Mouse (Mus musculus): ENCODE measurements at regions not wholly inside any gene's neighbourhood (a gene's known extent, or its start where the extent isn't known, plus 50 kb on each side); places are given as distances from the start of the nearest gene placed in this dataset.

DNA sequence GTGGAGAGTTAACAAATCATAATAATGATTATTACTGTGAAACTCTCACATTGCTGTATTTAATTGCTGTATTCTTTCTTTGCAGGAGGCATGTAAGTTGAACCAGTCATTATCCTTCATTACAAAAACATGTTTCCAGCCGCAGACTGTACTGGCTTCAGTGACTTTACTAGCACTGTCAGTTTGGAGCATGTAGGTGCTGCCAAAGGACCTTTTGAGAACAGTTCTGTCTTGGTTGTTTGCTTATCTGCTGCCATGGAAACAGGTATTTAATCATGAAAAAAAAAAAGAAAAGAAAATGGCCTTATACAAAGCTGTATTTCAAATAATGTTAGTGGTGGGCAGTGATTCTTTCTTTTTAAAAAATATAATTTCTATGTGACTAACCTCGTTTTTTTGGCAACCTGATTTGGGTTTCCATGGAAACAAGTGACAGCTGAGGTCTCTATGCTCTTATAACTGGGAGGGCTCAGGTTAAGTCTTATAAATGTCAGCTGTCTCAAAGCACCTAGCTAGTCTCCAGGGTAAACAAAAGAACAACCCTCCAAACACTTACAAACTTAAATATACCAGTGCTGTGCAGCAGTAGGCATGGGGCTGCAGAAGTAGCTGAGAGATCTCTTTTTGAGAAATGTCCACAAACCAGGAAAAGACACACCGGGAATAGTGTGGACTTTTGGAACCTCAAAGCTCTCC lies 121.2 kb upstream of the D16Ertd472e start (continued):
- TF ChIP-seq ZC3H11A (IDR thresholded peaks at IDR 0.05; ENCODE audit: low read depth, low read length): no peak

DNA sequence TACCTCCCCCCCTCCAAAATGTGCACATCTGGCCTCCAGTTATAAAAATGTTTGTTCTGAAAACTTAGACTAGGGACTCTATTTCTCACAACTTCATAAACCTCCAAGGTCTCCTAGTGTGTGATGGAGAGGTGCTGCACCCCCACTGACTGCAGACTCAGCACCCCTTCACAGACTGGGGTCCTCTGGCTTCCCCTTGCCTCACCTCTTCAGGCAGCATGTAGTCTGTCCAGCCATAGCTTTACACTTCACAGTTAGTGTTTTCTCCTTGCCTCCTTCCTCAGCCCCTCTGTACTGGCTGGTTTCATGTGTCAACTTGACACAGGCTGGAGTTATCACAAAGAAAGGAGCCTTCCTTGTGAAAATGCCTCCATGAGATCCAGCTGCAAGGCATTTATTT lies 111.7 kb upstream of the D16Ertd472e start:
- no peak for DNase-seq (ENCODE audit: extremely low read depth)
- 0 out of 4 replicates have a peak, but pooled peaks cover 0 to 2% of the 10 kb centered on the region in 2 experiments for H3K4me1 ChIP-seq (ENCODE audit: control insufficient read depth in 1 of 2, insufficient read depth in 2 of 2)
- no peak overlapping the region for H3K9ac ChIP-seq (ENCODE audit: insufficient read depth, low read depth)
- in situ Hi-C loops (cut with MboI; ENCODE audit: low pct_ligation_motif_present, low pct_unique_long_range_greater_than_20kb, low sequenced_read_pairs): no loop called here
- H3K27ac ChIP-seq (ENCODE audit: insufficient read depth, low read depth): no peak overlapping the region
- H3K4me2 ChIP-seq (ENCODE audit: insufficient read depth, low read depth, poor library complexity, severe bottlenecking): no peak overlapping the region
- H3K27me3 ChIP-seq (replicated peaks): peaks cover 2% of the 10 kb centered on the region
- H3K36me3 ChIP-seq (replicated peaks in 1 of 2; ENCODE audit: control insufficient read depth in 1 of 2, insufficient read depth in 1 of 2, low read length in 1 of 2): no peaks in the 10 kb centered on the region
- H3K79me2 ChIP-seq (replicated peaks; ENCODE audit: control insufficient read depth, extremely low read depth, insufficient read depth, poor library complexity, severe bottlenecking): no peaks in the 10 kb centered on the region
- H3K9me3 ChIP-seq (replicated peaks; ENCODE audit: low read length): no peaks in the 10 kb centered on the region
- no peak overlapping the region for H3K4me3 ChIP-seq (replicated peaks in 1 of 3; ENCODE audit: low read depth in 2 of 3, low read length in 2 of 3, poor library complexity in 1 of 3)
- TF ChIP-seq USF1 (IDR thresholded peaks at IDR 0.05; ENCODE audit: low read depth, low read length) (no peak), RAD21 (IDR thresholded peaks at IDR 0.05; ENCODE audit: low read depth, low read length) (no peak), GABPA (IDR thresholded peaks at IDR 0.05; ENCODE audit: insufficient replicate concordance, low read depth, low read length) (no peak), JUN (IDR thresholded peaks at IDR 0.05; ENCODE audit: insufficient read depth, low read depth, low read length) (no peak)
- dilution Hi-C loops (cut with MboI; ENCODE audit: extremely low pct_ligation_motif_present, extremely low pct_unique_long_range_greater_than_20kb, low sequenced_read_pairs): no loop called here

DNA sequence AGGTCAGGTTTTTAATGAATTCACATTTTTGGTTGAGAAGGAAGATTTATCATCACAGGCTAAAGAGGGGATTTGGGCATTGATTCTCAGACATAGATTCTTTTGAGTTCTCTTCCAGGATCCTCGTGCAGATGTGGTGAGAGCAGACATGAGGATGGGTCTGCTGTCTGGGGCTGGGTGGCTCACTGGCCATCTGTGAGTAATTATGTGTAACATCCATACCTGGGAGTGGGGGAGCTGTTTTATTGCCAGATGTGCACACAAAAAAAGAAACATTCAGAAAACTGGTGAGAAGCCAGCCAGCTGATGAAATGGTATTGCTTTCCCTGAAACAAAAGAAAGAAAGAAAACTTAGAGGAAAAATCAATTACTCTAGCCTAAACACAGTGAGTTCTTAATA lies 108.7 kb upstream of the D16Ertd472e start:
- Histone ChIP-seq H3K4me1 (ENCODE audit: control insufficient read depth in 1 of 2, insufficient read depth in 2 of 2) (0 out of 4 replicates have a peak, but pooled peaks cover 0 to 2% of the 10 kb centered on the region in 2 experiments), H3K4me2 (ENCODE audit: insufficient read depth, low read depth, poor library complexity, severe bottlenecking) (no peak overlapping the region), H3K79me2 (replicated peaks; ENCODE audit: control insufficient read depth, extremely low read depth, insufficient read depth, poor library complexity, severe bottlenecking) (no peaks in the 10 kb centered on the region), H3K27ac (ENCODE audit: insufficient read depth, low read depth) (no peak overlapping the region), H3K9me3 (replicated peaks; ENCODE audit: low read length) (no peaks in the 10 kb centered on the region), H3K9ac (ENCODE audit: insufficient read depth, low read depth) (no peak overlapping the region), H3K36me3 (replicated peaks in 1 of 2; ENCODE audit: control insufficient read depth in 1 of 2, insufficient read depth in 1 of 2, low read length in 1 of 2) (no peaks in the 10 kb centered on the region), H3K4me3 (replicated peaks in 1 of 3; ENCODE audit: low read depth in 2 of 3, low read length in 2 of 3, poor library complexity in 1 of 3) (no peak overlapping the region), H3K27me3 (replicated peaks) (no peaks in the 10 kb centered on the region)
- in situ Hi-C loops (cut with MboI; ENCODE audit: low pct_ligation_motif_present, low pct_unique_long_range_greater_than_20kb, low sequenced_read_pairs): no loop called here
- TF ChIP-seq E2F4 (IDR thresholded peaks at IDR 0.05; ENCODE audit: insufficient replicate concordance, low read depth, low read length) (no peak), BHLHE40 (IDR thresholded peaks at IDR 0.05; ENCODE audit: low read depth, low read length) (no peak), JUND (conservative IDR thresholded peaks at IDR 0.05; ENCODE audit: low read depth, low read length) (no peak), CHD1 (IDR thresholded peaks at IDR 0.05; ENCODE audit: low read depth, low read length) (no peak), ZKSCAN1 (IDR thresholded peaks at IDR 0.05; ENCODE audit: borderline replicate concordance, low read depth, low read length) (no peak), CHD2 (IDR thresholded peaks at IDR 0.05; ENCODE audit: low read length) (no peak), HCFC1 (IDR thresholded peaks at IDR 0.05; ENCODE audit: low read depth, low read length) (no peak), GABPA (IDR thresholded peaks at IDR 0.05; ENCODE audit: insufficient replicate concordance, low read depth, low read length) (no peak), ETS1 (conservative IDR thresholded peaks at IDR 0.05; ENCODE audit: low read depth, low read length) (no peak), NRF1 (IDR thresholded peaks at IDR 0.05; ENCODE audit: low read depth, low read length) (no peak), PAX5 (IDR thresholded peaks at IDR 0.05; ENCODE audit: low read length) (no peak), MAFK (IDR thresholded peaks at IDR 0.05; ENCODE audit: insufficient replicate concordance, low read length) (no peak)
- DNase-seq (ENCODE audit: extremely low read depth): no peak
- dilution Hi-C loops (cut with MboI; ENCODE audit: extremely low pct_ligation_motif_present, extremely low pct_unique_long_range_greater_than_20kb, low sequenced_read_pairs): no loop called here

All from CH12.LX (cell line).